Mouse (Mus musculus) stomach, postnatal 0 days (tissue): ENCODE measurements at regions not wholly inside any gene's neighbourhood (a gene's known extent, or its start where the extent isn't known, plus 50 kb on each side); places are given as distances from the start of the nearest gene placed in this dataset.

Experiments used
- ATAC-seq: fragments of 200-750 bp; cut with Nextera tagmentation; 2 replicates; pipeline ENCODE4 v1.8.0; 2017; ENCODE audit not compliant: low FRiP score, low TSS enrichment
- DNase-seq: peaks from one replicate; pipeline ENCODE4 v3.0.0-alpha.2; 2016; ENCODE audit warnings: low spot score
- H3K27ac ChIP-seq: fragments of 300-500 bp; sonication (generic); replicated peaks from 2 replicates; pipeline ENCODE4 v1.5.1; 2014; ENCODE audit warnings: mild to moderate bottlenecking, control low read depth
- H3K27me3 ChIP-seq: fragments of 300-500 bp; sonication (generic); 2 replicates; pipeline ENCODE4 v1.6.1; 2014; ENCODE audit warnings: low read length; ENCODE audit not compliant: control insufficient read depth, insufficient read depth
- H3K36me3 ChIP-seq: fragments of 300-500 bp; sonication (generic); 2 replicates; pipeline ENCODE4 v1.6.1; 2014; ENCODE audit warnings: low read length, mixed read lengths; ENCODE audit not compliant: control insufficient read depth, insufficient read depth
- H3K4me1 ChIP-seq: fragments of 300-500 bp; sonication (generic); replicated peaks from 2 replicates; pipeline ENCODE4 v1.6.1; 2014; ENCODE audit warnings: antibody characterized with exemption; ENCODE audit not compliant: control insufficient read depth, insufficient read depth
- H3K4me2 ChIP-seq: fragments of 300-500 bp; sonication (generic); replicated peaks from 2 replicates; pipeline ENCODE4 v1.6.1; 2014; ENCODE audit warnings: low read depth, mild to moderate bottlenecking, control low read depth, moderate library complexity
- H3K4me3 ChIP-seq: fragments of 300-500 bp; sonication (generic); 2 replicates; pipeline ENCODE4 v1.5.1; 2014; ENCODE audit warnings: low read depth, low read length, control low read depth
- H3K9ac ChIP-seq: fragments of 300-500 bp; sonication (generic); 2 replicates; pipeline ENCODE4 v1.6.1; 2014; ENCODE audit warnings: mild to moderate bottlenecking, low read length, control low read depth, mixed read lengths
- H3K9me3 ChIP-seq: fragments of 300-500 bp; sonication (generic); 2 replicates; pipeline ENCODE4 v1.6.1; 2016; ENCODE audit warnings: low read length; ENCODE audit not compliant: control insufficient read depth
- CTCF ChIP-seq: IDR thresholded peaks from 2 replicates; pipeline ENCODE4 v1.5.1; 2016; ENCODE audit warnings: antibody characterized with exemption, low read depth, mild to moderate bottlenecking, moderate library complexity
- EP300 ChIP-seq: optimal IDR thresholded peaks from 2 replicates; pipeline ENCODE3; 2016; ENCODE audit warnings: antibody characterized with exemption
- WGBS: fragments of 180-500 bp; shearing (Covaris S2); extraction: QIAGEN DNeasy Blood & Tissue Kit; methylation state at CpG from one replicate; pipeline ENCODE4 v1.1.7; 2014; 5-methylcytosine and 5-hydroxymethylcytosine counted together

- ATAC-seq: no peak
- no peaks in the 10 kb centered on the region for H3K36me3 ChIP-seq
- no peaks in the 10 kb centered on the region for H3K27me3 ChIP-seq
- 91% methylated on average over 3 of the region's 3 CpGs for WGBS
- H3K9ac ChIP-seq: no peak overlapping the region
- no peak overlapping the region for H3K4me2 ChIP-seq
- H3K27ac ChIP-seq: no peak overlapping the region
- no peaks in the 10 kb centered on the region for H3K4me1 ChIP-seq
- TF ChIP-seq CTCF (no peak), EP300 (no peak)
- H3K4me3 ChIP-seq: no peak overlapping the region
- H3K9me3 ChIP-seq: no peaks in the 10 kb centered on the region
- no peak for DNase-seq
These were observed 2146.6 kb downstream of the 9330182O14Rik start for GRCm38 (mm10) chr15:42280810-42281209.

GRCm38 (mm10) chr15:42296406-42296805 lies 2162.2 kb downstream of the 9330182O14Rik start:
- ATAC-seq (no peak), DNase-seq (no peak)
- no peaks in the 10 kb centered on the region for H3K4me1 ChIP-seq
- no peak for TF ChIP-seq CTCF
- TF ChIP-seq EP300: no peak
- no peaks in the 10 kb centered on the region for H3K9me3 ChIP-seq
- H3K36me3 ChIP-seq: no peaks in the 10 kb centered on the region
- H3K27me3 ChIP-seq: no peaks in the 10 kb centered on the region
- no peak overlapping the region for H3K9ac ChIP-seq
- H3K27ac ChIP-seq: no peak overlapping the region
- no peak overlapping the region for H3K4me2 ChIP-seq
- 25% methylated on average over 4 of the region's 4 CpGs for WGBS
- H3K4me3 ChIP-seq: no peak overlapping the region

DNA sequence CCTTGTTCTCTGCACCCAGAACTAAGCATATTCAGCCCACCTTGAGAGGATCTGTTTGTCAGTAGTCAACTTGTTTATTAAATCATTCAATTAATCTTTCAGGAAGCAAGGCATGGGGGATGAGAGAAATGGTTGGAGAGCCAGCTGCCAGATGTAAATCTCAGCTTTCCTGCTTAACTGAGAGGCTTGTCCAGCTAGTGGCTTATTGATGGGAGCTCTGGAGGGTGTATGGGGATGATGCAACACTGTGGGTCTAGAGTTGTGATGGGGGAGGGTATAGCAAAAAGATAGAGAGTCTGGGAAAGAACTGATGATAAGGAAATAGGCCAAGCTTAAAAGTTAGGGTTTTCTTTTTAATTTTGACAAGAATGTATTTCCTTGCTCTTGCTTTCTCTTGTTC lies 2163.3 kb downstream of the 9330182O14Rik start:
- no peak for TF ChIP-seq EP300
- no peak for TF ChIP-seq CTCF
- DNase-seq (no peak), ATAC-seq (no peak)
- Histone ChIP-seq H3K4me2 (no peak overlapping the region), H3K4me3 (no peak overlapping the region), H3K9ac (no peak overlapping the region), H3K4me1 (no peaks in the 10 kb centered on the region), H3K9me3 (no peaks in the 10 kb centered on the region), H3K27me3 (no peaks in the 10 kb centered on the region), H3K36me3 (no peaks in the 10 kb centered on the region), H3K27ac (no peak overlapping the region)

- no peak for DNase-seq
- 74% methylated on average over 1 of the region's 1 CpGs for WGBS
These were observed 2167.8 kb downstream of the 9330182O14Rik start for GRCm38 (mm10) chr15:42301956-42302355.

DNA sequence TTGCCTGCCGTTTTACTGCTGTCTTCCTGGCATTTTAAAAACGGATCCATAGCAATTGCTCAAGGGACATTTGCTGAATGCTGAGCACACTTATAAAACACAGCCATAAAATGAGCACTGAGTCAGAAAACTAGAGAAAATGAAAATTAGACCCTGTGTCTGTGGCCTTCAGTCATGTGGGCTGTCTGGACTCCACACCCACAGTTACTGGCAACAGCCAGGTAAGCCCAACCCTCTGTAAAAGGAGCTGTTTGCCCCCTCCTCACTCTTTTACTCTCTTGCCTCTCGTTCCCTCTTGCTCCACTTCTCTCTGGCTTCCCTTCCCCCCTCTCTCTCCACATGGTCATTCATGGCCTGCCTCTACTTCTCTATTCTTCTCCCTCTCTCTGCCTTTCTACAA lies 2169.9 kb downstream of the 9330182O14Rik start:
- Histone ChIP-seq H3K9me3 (no peaks in the 10 kb centered on the region), H3K27me3 (no peaks in the 10 kb centered on the region), H3K9ac (no peak overlapping the region), H3K36me3 (no peaks in the 10 kb centered on the region), H3K4me3 (no peak overlapping the region), H3K27ac (no peak overlapping the region), H3K4me1 (no peaks in the 10 kb centered on the region), H3K4me2 (no peak overlapping the region)
- no peak for DNase-seq
- no peak for TF ChIP-seq EP300
- no peak for ATAC-seq
- WGBS: 67% methylated on average over 3 of the region's 3 CpGs

More at GRCm38 (mm10) chr15:42301956-42302355, 2167.8 kb downstream of the 9330182O14Rik start:
- no peaks in the 10 kb centered on the region for H3K36me3 ChIP-seq
- TF ChIP-seq EP300 (no peak), CTCF (no peak)
- H3K4me3 ChIP-seq: no peak overlapping the region
- no peak overlapping the region for H3K27ac ChIP-seq
- no peaks in the 10 kb centered on the region for H3K4me1 ChIP-seq
- no peak for ATAC-seq
- no peaks in the 10 kb centered on the region for H3K9me3 ChIP-seq
- no peaks in the 10 kb centered on the region for H3K27me3 ChIP-seq
- H3K9ac ChIP-seq: no peak overlapping the region
- H3K4me2 ChIP-seq: no peak overlapping the region

DNA sequence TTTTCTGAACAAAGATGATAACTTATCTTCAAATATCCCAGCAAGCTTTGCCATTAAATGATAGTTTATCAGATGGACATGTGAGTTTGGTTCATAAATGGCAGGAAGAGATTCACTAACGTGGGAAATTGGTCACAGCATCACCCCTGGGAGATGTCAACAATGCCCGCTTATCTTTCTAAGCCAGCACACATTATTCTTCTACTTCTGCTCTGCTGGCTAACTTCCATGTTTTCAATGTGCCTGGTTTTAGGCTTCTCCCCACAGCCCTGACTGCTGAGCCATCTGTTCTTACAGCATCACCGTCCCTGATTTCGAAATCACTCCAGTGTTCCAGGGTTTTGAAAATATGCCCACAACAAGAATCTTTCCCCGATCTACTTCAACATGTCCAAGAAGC lies 2175.4 kb downstream of the 9330182O14Rik start:
- no peak for ATAC-seq

More for the DNA sequence above, 2175.4 kb downstream of the 9330182O14Rik start:
- H3K27ac ChIP-seq: no peak overlapping the region
- H3K36me3 ChIP-seq: no peaks in the 10 kb centered on the region
- H3K27me3 ChIP-seq: no peaks in the 10 kb centered on the region
- TF ChIP-seq EP300 (no peak), CTCF (no peak)
- DNase-seq: no peak
- H3K4me1 ChIP-seq: no peaks in the 10 kb centered on the region
- H3K4me2 ChIP-seq: no peak overlapping the region
- WGBS: 54% methylated on average over 5 of the region's 5 CpGs
- no peaks in the 10 kb centered on the region for H3K9me3 ChIP-seq
- no peak overlapping the region for H3K4me3 ChIP-seq
- H3K9ac ChIP-seq: no peak overlapping the region
